Mouse (Mus musculus): Measurements from ENCODE around the gene Baiap2.

Baiap2 gene

GRCm38 (mm10) chr11:119919897-119920296 is 22.7 kb upstream of the Baiap2 start:
- peak; percentile 79 for DNase-seq (ENCODE audit: low spot score)

GRCm38 (mm10) chr11:119920668-119921067 is 21.9 kb upstream of the Baiap2 start:
- no peak for DNase-seq (ENCODE audit: low spot score)

GRCm38 (mm10) chr11:119925176-119925575 is 17.4 kb upstream of the Baiap2 start:
- no peak for DNase-seq (ENCODE audit: low spot score)

GRCm38 (mm10) chr11:119926762-119927161 is 15.8 kb upstream of the Baiap2 start:
- no peak for DNase-seq (ENCODE audit: low spot score)

- DNase-seq (ENCODE audit: low spot score): no peak
These were observed 14.4 kb upstream of the Baiap2 start for GRCm38 (mm10) chr11:119928023-119928681.

GRCm38 (mm10) chr11:119929603-119930265 is 12.8 kb upstream of the Baiap2 start:
- no peak for DNase-seq (ENCODE audit: low spot score)

GRCm38 (mm10) chr11:119931809-119932208 is 10.8 kb upstream of the Baiap2 start:
- no peak for DNase-seq (ENCODE audit: low spot score)

GRCm38 (mm10) chr11:119933142-119933541 is 9.4 kb upstream of the Baiap2 start:
- no peak for DNase-seq (ENCODE audit: low spot score)

- no peak for DNase-seq (ENCODE audit: low spot score)
These were observed 8.6 kb upstream of the Baiap2 start for GRCm38 (mm10) chr11:119933819-119934583.

GRCm38 (mm10) chr11:119934773-119935172 is 7.8 kb upstream of the Baiap2 start:
- no peak for DNase-seq (ENCODE audit: low spot score)

GRCm38 (mm10) chr11:119935457-119935856 is 7.1 kb upstream of the Baiap2 start:
- DNase-seq (ENCODE audit: low spot score): peak; percentile 82

GRCm38 (mm10) chr11:119936456-119936855 is 6.1 kb upstream of the Baiap2 start:
- DNase-seq (ENCODE audit: low spot score): no peak

GRCm38 (mm10) chr11:119937216-119937615 is 5.3 kb upstream of the Baiap2 start:
- DNase-seq (ENCODE audit: low spot score): no peak

GRCm38 (mm10) chr11:119937772-119938502 is 4.6 kb upstream of the Baiap2 start:
- no peak for DNase-seq (ENCODE audit: low spot score)

GRCm38 (mm10) chr11:119939073-119939710 is 3.4 kb upstream of the Baiap2 start:
- no peak for DNase-seq (ENCODE audit: low spot score)

GRCm38 (mm10) chr11:119939711-119940106 is 2.9 kb upstream of the Baiap2 start:
- no peak for DNase-seq (ENCODE audit: low spot score)

GRCm38 (mm10) chr11:119940142-119940541 is 2.4 kb upstream of the Baiap2 start:
- DNase-seq (ENCODE audit: low spot score): no peak

GRCm38 (mm10) chr11:119941794-119942193 is 769 bp upstream of the Baiap2 start:
- DNase-seq (ENCODE audit: low spot score): peak; percentile 39

- DNase-seq (ENCODE audit: low spot score): peak; percentile 59
These were observed 299 bp upstream of the Baiap2 start for GRCm38 (mm10) chr11:119942201-119942726.

GRCm38 (mm10) chr11:119943428-119943988 is 945 bp downstream of the Baiap2 start:
- DNase-seq (ENCODE audit: low spot score): peak; percentile 34

GRCm38 (mm10) chr11:119945343-119945742 is 2.8 kb downstream of the Baiap2 start:
- DNase-seq (ENCODE audit: low spot score): no peak

Measured in retina, embryonic 14.5 days (tissue).